9 mouse cellular contexts compared by ENCODE assay signal in the genomic region with DNA sequence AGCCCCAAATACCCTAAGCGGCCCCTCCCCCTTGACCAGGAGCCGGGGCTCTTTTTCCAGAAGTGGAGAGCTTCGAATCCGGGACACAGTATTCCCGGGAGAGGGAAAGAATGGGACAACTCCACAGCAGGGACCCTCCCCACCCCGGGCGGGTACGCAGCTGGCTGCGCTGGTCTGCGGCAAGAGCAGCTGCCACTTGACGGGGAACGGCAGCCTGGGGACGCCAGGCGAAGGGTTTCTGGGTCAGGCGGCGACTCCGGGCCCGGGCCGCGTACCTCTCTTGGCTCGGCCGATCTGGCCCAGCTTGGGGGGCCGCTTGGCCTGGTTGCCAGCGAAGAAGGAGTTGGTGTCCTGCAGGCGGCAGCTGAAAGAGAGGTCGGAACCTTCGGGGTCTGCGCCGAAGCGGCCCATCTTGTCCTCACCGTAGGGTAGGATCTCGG. TPM values are rescaled to one million over a fixed set of nuclear protein-coding genes. Genes with fewer than 3 reads are reported as not detected.
DNase-seq lines count a peak whose midpoint lies in the region; ATAC-seq and TF ChIP-seq lines count a peak whose summit lies in the region.
"Had no signal": no experiment of that assay in that cellular context is flagged by ENCODE, and none has a peak within 500 bp of the region (broad histone marks: within the 10 kb centered on the region; RNA-seq: fewer than 3 reads in every experiment).

No protein-coding gene starts in this region.

- TF ChIP-seq CTCF in gastrocnemius, adult 2 months (IDR thresholded peaks at IDR 0.05): no peak
- no peak for TF ChIP-seq CTCF in spleen, adult 2 months (IDR thresholded peaks at IDR 0.05; ENCODE audit: extremely low read depth, insufficient read depth, insufficient read length, insufficient replicate concordance)

- H3K27me3 ChIP-seq in spleen, adult 2 months (ENCODE audit: control insufficient read depth, insufficient read depth, low read length): peaks cover 22% of the 10 kb centered on the region
- H3K27me3 ChIP-seq in hindbrain, embryonic 13.5 days: no peaks in the 10 kb centered on the region
- no peaks in the 10 kb centered on the region for H3K27me3 ChIP-seq in midbrain, embryonic 15.5 days (replicated peaks)

- TF ChIP-seq POLR2A in spleen, adult 2 months (IDR thresholded peaks at IDR 0.05; ENCODE audit: low read depth, low read length): no peak

- 2% methylated on average over 32 of the region's 32 CpGs for WGBS in spleen, adult 2 months
- WGBS in hindbrain, embryonic 13.5 days: under 1% methylated on average over 32 of the region's 32 CpGs
- WGBS in midbrain, embryonic 15.5 days: under 1% methylated on average over 32 of the region's 32 CpGs

- peak overlapping the region; percentile 95 for H3K9ac ChIP-seq in hindbrain, embryonic 13.5 days
- H3K9ac ChIP-seq in midbrain, embryonic 15.5 days: peak overlapping the region; percentile 87

- no peak for DNase-seq in gastrocnemius, adult 2 months
- DNase-seq in gastrocnemius, adult 18-20 months (ENCODE audit: low spot score): no peak
- DNase-seq in spleen, adult 2 months (ENCODE audit: low read depth in 1 of 2, low spot score in 2 of 2): no peak
- no peak for DNase-seq in spleen, postnatal 14 days (ENCODE audit: low spot score in 2 of 2)
- DNase-seq in frontal cortex, postnatal 25 days (ENCODE audit: low spot score in 2 of 2): no peak

- H3K36me3 ChIP-seq in spleen, adult 2 months (ENCODE audit: control insufficient read depth, insufficient read depth, low read length): no peaks in the 10 kb centered on the region; the same call in 1 of the 2 replicates
- peaks cover 18% of the 10 kb centered on the region for H3K36me3 ChIP-seq in hindbrain, embryonic 13.5 days
- H3K36me3 ChIP-seq in midbrain, embryonic 15.5 days (replicated peaks): peaks cover 3% of the 10 kb centered on the region; the same call in 1 of the 2 replicates

- peak overlapping the region; percentile 84 for H3K4me3 ChIP-seq in gastrocnemius, adult 2 months
- peak overlapping the region; percentile 61 for H3K4me3 ChIP-seq in spleen, adult 2 months (ENCODE audit: extremely low read depth, insufficient read depth, insufficient read length)
- H3K4me3 ChIP-seq in hindbrain, embryonic 13.5 days: peak overlapping the region; percentile 89
- peak overlapping the region; percentile 95 for H3K4me3 ChIP-seq in midbrain, embryonic 15.5 days

- H3K27ac ChIP-seq in gastrocnemius, adult 2 months: no peak overlapping the region; the same call in 1 of the 2 replicates
- H3K27ac ChIP-seq in spleen, adult 2 months (ENCODE audit: insufficient read depth, low read length): no peak overlapping the region
- peak overlapping the region; percentile 97 for H3K27ac ChIP-seq in hindbrain, embryonic 13.5 days
- H3K27ac ChIP-seq in midbrain, embryonic 15.5 days: peak overlapping the region; percentile 93

- peak; percentile 16 for ATAC-seq in hindbrain, embryonic 13.5 days (ENCODE audit: low FRiP score)
- ATAC-seq in midbrain, embryonic 15.5 days (replicated peaks): peak; percentile 21
- ATAC-seq in activated CD4-positive, CD25-positive, alpha-beta regulatory T cell, adult 4 months: no peak

- H3K4me1 ChIP-seq in spleen, adult 2 months (ENCODE audit: control insufficient read depth, insufficient read depth, insufficient read length): peaks cover 8% of the 10 kb centered on the region
- peaks cover 34% of the 10 kb centered on the region for H3K4me1 ChIP-seq in hindbrain, embryonic 13.5 days (replicated peaks)
- peaks cover 28% of the 10 kb centered on the region for H3K4me1 ChIP-seq in midbrain, embryonic 15.5 days

- no peaks in the 10 kb centered on the region for H3K9me3 ChIP-seq in hindbrain, embryonic 13.5 days
- H3K9me3 ChIP-seq in midbrain, embryonic 15.5 days: no peaks in the 10 kb centered on the region

- intact Hi-C loops in gastrocnemius, adult 2 months (cut with DNase I): no loop called here

- peak overlapping the region; percentile 90 for H3K4me2 ChIP-seq in hindbrain, embryonic 13.5 days
- peak overlapping the region; percentile 93 for H3K4me2 ChIP-seq in midbrain, embryonic 15.5 days

RNA-seq across cellular contexts. Expression of gene Camk2n2, which starts 0.3 kb away (rescaled TPM):
- total RNA-seq in gastrocnemius, adult 2 months (2021): 1 to 10 TPM; 1.1 to 1.3 TPM
- total RNA-seq in gastrocnemius, adult 18-20 months (2021): 1 to 10 TPM; 1.1 to 1.2 TPM
- polyA plus RNA-seq in spleen, adult 2 months (2012; rRNA removed): 1.3 and 1.4 TPM in 2 replicates
- 23.1 and 24.9 TPM in 2 replicates for polyA plus RNA-seq in hindbrain, embryonic 13.5 days (2015; fragmentation: Nextera tagmentation; extraction: Ambion mirVana)
- polyA plus RNA-seq in midbrain, embryonic 15.5 days (2015; fragmentation: Nextera tagmentation; extraction: Ambion mirVana): 33.5 and 35.8 TPM in 2 replicates
- not detected for polyA plus RNA-seq in activated CD4-positive, CD25-positive, alpha-beta regulatory T cell, adult 4 months (2017; shearing (Covaris generic))
- total RNA-seq: hematopoietic stem cell, adult 5-6 weeks had no signal

RNA-seq across cellular contexts. Expression of gene Ece2, which starts 8.9 kb away (rescaled TPM):
- total RNA-seq in gastrocnemius, adult 2 months (2021): under 1 TPM in 1 of 2 experiments, not detected in 1; 0.42 TPM
- total RNA-seq in gastrocnemius, adult 18-20 months (2021): under 1 TPM in 1 of 2 experiments, not detected in 1; 0.41 TPM
- polyA plus RNA-seq in spleen, adult 2 months (2012; rRNA removed): 0.07 and 0.15 TPM in 2 replicates
- polyA plus RNA-seq in hindbrain, embryonic 13.5 days (2015; fragmentation: Nextera tagmentation; extraction: Ambion mirVana): 11.2 and 11.7 TPM in 2 replicates
- 17.1 and 19.9 TPM in 2 replicates for polyA plus RNA-seq in midbrain, embryonic 15.5 days (2015; fragmentation: Nextera tagmentation; extraction: Ambion mirVana)
- not detected for polyA plus RNA-seq in activated CD4-positive, CD25-positive, alpha-beta regulatory T cell, adult 4 months (2017; shearing (Covaris generic))

RNA-seq across cellular contexts. Expression of gene Alg3, which starts 9.2 kb away (rescaled TPM):
- total RNA-seq in gastrocnemius, adult 2 months (2021): 10 to 100 TPM; 13.4 to 14.6 TPM
- total RNA-seq in gastrocnemius, adult 18-20 months (2021): 10 to 100 TPM; 12.7 to 13.7 TPM
- polyA plus RNA-seq in spleen, adult 2 months (2012; rRNA removed): 18.5 and 19.6 TPM in 2 replicates
- 41.3 and 43.3 TPM in 2 replicates for polyA plus RNA-seq in hindbrain, embryonic 13.5 days (2015; fragmentation: Nextera tagmentation; extraction: Ambion mirVana)
- 40.8 and 42.9 TPM in 2 replicates for polyA plus RNA-seq in midbrain, embryonic 15.5 days (2015; fragmentation: Nextera tagmentation; extraction: Ambion mirVana)
- polyA plus RNA-seq in activated CD4-positive, CD25-positive, alpha-beta regulatory T cell, adult 4 months (2017; shearing (Covaris generic)): 10 to 100 TPM; 28.2 to 31.8 TPM

RNA-seq across cellular contexts. Expression of gene Gm49333, which starts 9.4 kb away (rescaled TPM):
- total RNA-seq in gastrocnemius, adult 2 months (2021): not detected
- under 1 TPM; 0.11 to 0.17 TPM for total RNA-seq in gastrocnemius, adult 18-20 months (2021)
- polyA plus RNA-seq in spleen, adult 2 months (2012; rRNA removed): 0.02 TPM in 1 of 2 replicates, not detected in the other
- not detected in 2 replicates for polyA plus RNA-seq in hindbrain, embryonic 13.5 days (2015; fragmentation: Nextera tagmentation; extraction: Ambion mirVana)
- 0.21 TPM in 1 of 2 replicates, not detected in the other for polyA plus RNA-seq in midbrain, embryonic 15.5 days (2015; fragmentation: Nextera tagmentation; extraction: Ambion mirVana)
- polyA plus RNA-seq in activated CD4-positive, CD25-positive, alpha-beta regulatory T cell, adult 4 months (2017; shearing (Covaris generic)): not detected
- total RNA-seq: hematopoietic stem cell, adult 5-6 weeks had no signal

RNA-seq across cellular contexts. Expression of gene Eef1akmt4, which starts 9.4 kb away (rescaled TPM):
- total RNA-seq in gastrocnemius, adult 2 months (2021): 1 to 10 TPM; 3.4 to 6.3 TPM
- total RNA-seq in gastrocnemius, adult 18-20 months (2021): 1 to 10 TPM; 3.7 to 4.1 TPM
- polyA plus RNA-seq in spleen, adult 2 months (2012; rRNA removed): 9.2 and 10.8 TPM in 2 replicates
- 13.4 and 15.1 TPM in 2 replicates for polyA plus RNA-seq in hindbrain, embryonic 13.5 days (2015; fragmentation: Nextera tagmentation; extraction: Ambion mirVana)
- polyA plus RNA-seq in midbrain, embryonic 15.5 days (2015; fragmentation: Nextera tagmentation; extraction: Ambion mirVana): 8.5 and 10.4 TPM in 2 replicates
- 10 to 100 TPM; 19.0 to 25.6 TPM for polyA plus RNA-seq in activated CD4-positive, CD25-positive, alpha-beta regulatory T cell, adult 4 months (2017; shearing (Covaris generic))

Comparison
In these comparisons a context has a peak if more than half of its experiments do, and no peak if none do; other contexts are left out.
1. H3K27ac ChIP-seq: peak in hindbrain, embryonic 13.5 days (single experiment) and midbrain, embryonic 15.5 days (single experiment); none in gastrocnemius, adult 2 months (single experiment) and spleen, adult 2 months (single experiment).
2. RNA of gene Camk2n2, which starts 0.3 kb away (polyA plus RNA-seq): 33.5 to 35.8 TPM in midbrain, embryonic 15.5 days and 23.1 to 24.9 TPM in hindbrain, embryonic 13.5 days; 1.3 to 1.4 TPM in spleen, adult 2 months and not detected in activated CD4-positive, CD25-positive, alpha-beta regulatory T cell, adult 4 months; every median in the first group is over 10 times any median in the second.
3. RNA of gene Ece2, which starts 8.9 kb away (polyA plus RNA-seq): 17.1 to 19.9 TPM in midbrain, embryonic 15.5 days and 11.2 to 11.7 TPM in hindbrain, embryonic 13.5 days; not detected in activated CD4-positive, CD25-positive, alpha-beta regulatory T cell, adult 4 months and 0.07 to 0.15 TPM in spleen, adult 2 months; every median in the first group is over 10 times any median in the second.
4. Peak in every context shown above with its lines, with median percentiles within 50 percentile points of each other: H3K4me3 ChIP-seq.